Mouse (Mus musculus) cerebellum, adult 18-20 months (tissue): ENCODE results near the gene Yars2.

Source experiments
- DNase-seq, 2 experiments: peaks; one replicate each; pipeline ENCODE4 v3.0.0; 2021

Gene Yars2

GRCm38 (mm10) chr16:16302369-16303137, at the start of gene Yars2:
TSS of gene Yars2 (plus strand) at chr16:16302965.
- DNase-seq, result peak; percentile 94 to 96

GRCm38 (mm10) chr16:16253326-16254074, 49.3 kb upstream of the Yars2 start:
- no peak for DNase-seq

GRCm38 (mm10) chr16:16255217-16255616, 47.5 kb upstream of the Yars2 start:
- DNase-seq, result no peak

GRCm38 (mm10) chr16:16255874-16256273, 46.9 kb upstream of the Yars2 start:
- no peak for DNase-seq

- no peak for DNase-seq
Measured at GRCm38 (mm10) chr16:16256672-16257071, 46.1 kb upstream of the Yars2 start.

- DNase-seq, result no peak
Measured at GRCm38 (mm10) chr16:16260882-16261281, 41.9 kb upstream of the Yars2 start.

GRCm38 (mm10) chr16:16261481-16261880, 41.3 kb upstream of the Yars2 start:
- DNase-seq, result no peak

- DNase-seq, result no peak
Measured at GRCm38 (mm10) chr16:16262436-16262835, 40.3 kb upstream of the Yars2 start.

- DNase-seq, result no peak
Measured at GRCm38 (mm10) chr16:16272978-16273377, 29.8 kb upstream of the Yars2 start.

GRCm38 (mm10) chr16:16273752-16274151, 29.0 kb upstream of the Yars2 start:
- no peak for DNase-seq

- peak; percentile 46 to 64 for DNase-seq
Measured at GRCm38 (mm10) chr16:16303138-16303827, 518 bp downstream of the Yars2 start.

GRCm38 (mm10) chr16:16303888-16304287, 1.1 kb downstream of the Yars2 start:
- no peak for DNase-seq

- no peak for DNase-seq
Measured at GRCm38 (mm10) chr16:16311319-16311718, 8.6 kb downstream of the Yars2 start.

GRCm38 (mm10) chr16:16325775-16326336, 23.1 kb downstream of the Yars2 start:
- no peak for DNase-seq

GRCm38 (mm10) chr16:16346420-16346819, 43.7 kb downstream of the Yars2 start:
- DNase-seq, result no peak

GRCm38 (mm10) chr16:16357908-16358307, 55.1 kb downstream of the Yars2 start:
- DNase-seq, result peak; percentile 6 to 16

GRCm38 (mm10) chr16:16358481-16359100, 55.8 kb downstream of the Yars2 start, which contains the start of gene Dnm1l:
TSS of gene Dnm1l (minus strand) at chr16:16358959.
- peak; percentile 96 for DNase-seq

GRCm38 (mm10) chr16:16359101-16359482, 56.3 kb downstream of the Yars2 start:
- DNase-seq, result peak in 1 of 2 experiments; percentile 13
